Mouse (Mus musculus) MEL (cell line): ENCODE data around the gene Inpp5b. TPM values are rescaled to one million over a fixed set of nuclear protein-coding genes. Genes with fewer than 3 reads are reported as not detected.

Experiments
- DNase-seq: peaks from one replicate; pipeline ENCODE4 v3.0.0; 2011; ENCODE audit warnings: low read depth, low spot score
- H3K27ac ChIP-seq: 2 replicates; pipeline ENCODE4 v1.5.1; 2012; ENCODE audit warnings: low read depth, mild to moderate bottlenecking, control low read depth, low read length, moderate library complexity; ENCODE audit not compliant: control insufficient read depth
- H3K27me3 ChIP-seq, 2 experiments: fragments of 150-350 bp in 1 of 2; sonication (generic) in 1 of 2; 2 replicates each; pipeline ENCODE4 v1.6.1; 2012; ENCODE audit warnings: low read length in 2 of 2, mild to moderate bottlenecking in 2 of 2, improper control_type of control experiment in 1 of 2, moderate library complexity in 1 of 2; ENCODE audit not compliant: insufficient read depth in 2 of 2, control insufficient read depth in 1 of 2
- H3K36me3 ChIP-seq, 2 experiments: 2 replicates each; pipeline ENCODE4 v1.6.1; 2012 to 2014; ENCODE audit warnings: low read length in 2 of 2, improper control_type of control experiment in 1 of 2, inconsistent platforms in 1 of 2, mild to moderate bottlenecking in 1 of 2; ENCODE audit not compliant: insufficient read depth in 2 of 2, control insufficient read depth in 1 of 2
- H3K4me1 ChIP-seq, 2 experiments: fragments of 150-350 bp in 1 of 2; sonication (generic) in 1 of 2; 2 replicates each; pipeline ENCODE4 v1.6.1; 2012; ENCODE audit warnings: low read length in 2 of 2, improper control_type of control experiment in 1 of 2, mild to moderate bottlenecking in 1 of 2; ENCODE audit not compliant: insufficient read depth in 2 of 2, control insufficient read depth in 1 of 2
- H3K4me3 ChIP-seq, 2 experiments: fragments of 150-350 bp in 1 of 2; sonication (generic) in 1 of 2; 2 replicates each; pipeline ENCODE4 v1.5.1; 2012; ENCODE audit warnings: low read depth in 2 of 2, low read length in 2 of 2, mild to moderate bottlenecking in 2 of 2, moderate library complexity in 2 of 2, control low read depth in 1 of 2, improper control_type of control experiment in 1 of 2; ENCODE audit not compliant: control insufficient read depth in 1 of 2, insufficient read depth in 1 of 2
- H3K79me2 ChIP-seq: 2 replicates; pipeline ENCODE4 v1.6.1; 2012; ENCODE audit warnings: mild to moderate bottlenecking, low read length, moderate library complexity; ENCODE audit not compliant: control insufficient read depth, poor library complexity, insufficient read depth
- H3K9ac ChIP-seq: 2 replicates; pipeline ENCODE4 v1.6.1; 2012; ENCODE audit warnings: low read depth, mild to moderate bottlenecking, control low read depth, low read length, moderate library complexity; ENCODE audit not compliant: control insufficient read depth, poor library complexity, severe bottlenecking
- H3K9me3 ChIP-seq: fragments of 150-350 bp; sonication (generic); replicated peaks from 2 replicates; pipeline ENCODE4 v1.6.1; 2012; ENCODE audit warnings: mild to moderate bottlenecking, low read length, improper control_type of control experiment, moderate library complexity; ENCODE audit not compliant: insufficient read depth
- BHLHE40 ChIP-seq: IDR thresholded peaks from 2 replicates; pipeline ENCODE4 v1.6.1; 2012; ENCODE audit warnings: low read depth, mild to moderate bottlenecking, inconsistent platforms, low read length, improper control_type of control experiment, borderline replicate concordance
- CHD2 ChIP-seq: IDR thresholded peaks from 2 replicates; pipeline ENCODE4 v1.6.1; 2011; ENCODE audit warnings: low read length, improper control_type of control experiment
- ETS1 ChIP-seq: IDR thresholded peaks from 2 replicates; pipeline ENCODE4 v1.6.1; 2012; ENCODE audit warnings: low read depth, mild to moderate bottlenecking, inconsistent platforms, low read length, improper control_type of control experiment, moderate library complexity
- GATA1 ChIP-seq: IDR thresholded peaks from 2 replicates; pipeline ENCODE4 v1.6.1; 2011; ENCODE audit warnings: low read depth, low read length, improper control_type of control experiment
- HCFC1 ChIP-seq: IDR thresholded peaks from 2 replicates; pipeline ENCODE4 v1.6.1; 2012; ENCODE audit warnings: low read depth, mild to moderate bottlenecking, inconsistent platforms, low read length, improper control_type of control experiment, moderate library complexity
- JUND ChIP-seq: IDR thresholded peaks from 2 replicates; pipeline ENCODE4 v1.6.1; 2011; ENCODE audit warnings: low read depth, mild to moderate bottlenecking, improper control_type of control experiment, low read length
- MAFK ChIP-seq: IDR thresholded peaks from 2 replicates; pipeline ENCODE4 v1.6.1; 2011; ENCODE audit warnings: low read depth, mild to moderate bottlenecking, low read length, improper control_type of control experiment, borderline replicate concordance
- MAZ ChIP-seq: IDR thresholded peaks from 2 replicates; pipeline ENCODE4 v1.6.1; 2012; ENCODE audit warnings: low read depth, mild to moderate bottlenecking, inconsistent platforms, low read length, improper control_type of control experiment
- MEF2A ChIP-seq: IDR thresholded peaks from 2 replicates; pipeline ENCODE4 v1.6.1; 2014; ENCODE audit warnings: low read depth, mild to moderate bottlenecking, inconsistent platforms, low read length, improper control_type of control experiment; ENCODE audit not compliant: poor library complexity, insufficient replicate concordance, severe bottlenecking; ENCODE audit errors: extremely low read depth
- MXI1 ChIP-seq: IDR thresholded peaks from 2 replicates; pipeline ENCODE4 v1.6.1; 2011; ENCODE audit warnings: mild to moderate bottlenecking, low read depth, low read length, improper control_type of control experiment
- MYB ChIP-seq: IDR thresholded peaks from 2 replicates; pipeline ENCODE4 v1.6.1; 2011; ENCODE audit warnings: mild to moderate bottlenecking, low read depth, low read length, improper control_type of control experiment
- MYC ChIP-seq: IDR thresholded peaks from 2 replicates; pipeline ENCODE4 v1.6.1; 2011; ENCODE audit warnings: low read depth, mild to moderate bottlenecking, low read length, improper control_type of control experiment, moderate library complexity
- NELFE ChIP-seq: IDR thresholded peaks from 2 replicates; pipeline ENCODE4 v1.6.1; 2011; ENCODE audit warnings: low read depth, low read length, improper control_type of control experiment
- NRF1 ChIP-seq: IDR thresholded peaks from 2 replicates; pipeline ENCODE4 v1.6.1; 2014; ENCODE audit warnings: low read depth, mild to moderate bottlenecking, inconsistent platforms, low read length, improper control_type of control experiment, moderate library complexity; ENCODE audit not compliant: poor library complexity, insufficient read depth, severe bottlenecking
- RAD21 ChIP-seq: IDR thresholded peaks from 2 replicates; pipeline ENCODE4 v1.6.1; 2011; ENCODE audit warnings: mild to moderate bottlenecking, low read depth, low read length, improper control_type of control experiment
- RCOR1 ChIP-seq: IDR thresholded peaks from 2 replicates; pipeline ENCODE4 v1.6.1; 2012; ENCODE audit warnings: low read depth, mild to moderate bottlenecking, inconsistent platforms, low read length, improper control_type of control experiment
- SMC3 ChIP-seq: IDR thresholded peaks from 2 replicates; pipeline ENCODE4 v1.6.1; 2011; ENCODE audit warnings: low read depth, low read length, improper control_type of control experiment
- TAL1 ChIP-seq: IDR thresholded peaks from 2 replicates; pipeline ENCODE4 v1.6.1; 2012; ENCODE audit warnings: mild to moderate bottlenecking, inconsistent platforms, low read length, moderate library complexity, mixed read lengths
- TBP ChIP-seq: IDR thresholded peaks from 2 replicates; pipeline ENCODE4 v1.8.0; 2011; ENCODE audit warnings: low read depth, low read length, improper control_type of control experiment
- TCF12 ChIP-seq: IDR thresholded peaks from 2 replicates; pipeline ENCODE4 v1.6.1; 2014; ENCODE audit warnings: low read depth, mild to moderate bottlenecking, inconsistent platforms, low read length, improper control_type of control experiment, moderate library complexity
- USF1 ChIP-seq: IDR thresholded peaks from 2 replicates; pipeline ENCODE4 v1.6.1; 2014; ENCODE audit warnings: low read depth, mild to moderate bottlenecking, inconsistent platforms, low read length, improper control_type of control experiment, moderate library complexity
- USF2 ChIP-seq, 2 experiments: IDR thresholded peaks; 2 replicates each; pipeline ENCODE4 v1.6.1; 2011 to 2012; ENCODE audit warnings: improper control_type of control experiment in 2 of 2, low read length in 2 of 2, borderline replicate concordance in 1 of 2, inconsistent platforms in 1 of 2, low read depth in 1 of 2, mild to moderate bottlenecking in 1 of 2; ENCODE audit not compliant: insufficient read depth in 1 of 2
- ZC3H11A ChIP-seq: IDR thresholded peaks from 2 replicates; pipeline ENCODE4 v1.6.1; 2012; ENCODE audit warnings: low read depth, mild to moderate bottlenecking, inconsistent platforms, low read length, improper control_type of control experiment
- ZKSCAN1 ChIP-seq: IDR thresholded peaks from 2 replicates; pipeline ENCODE4 v1.6.1; 2012; ENCODE audit warnings: low read depth, mild to moderate bottlenecking, inconsistent platforms, low read length, improper control_type of control experiment, moderate library complexity
- ZMIZ1 ChIP-seq: IDR thresholded peaks from 2 replicates; pipeline ENCODE4 v1.6.1; 2012; ENCODE audit warnings: low read depth, mild to moderate bottlenecking, inconsistent platforms, low read length, improper control_type of control experiment, moderate library complexity
- ZNF384 ChIP-seq: IDR thresholded peaks from 2 replicates; pipeline ENCODE4 v1.6.1; 2012; ENCODE audit warnings: low read depth, mild to moderate bottlenecking, inconsistent platforms, low read length, improper control_type of control experiment
- polyA plus RNA-seq, 2 experiments: library from polyadenylated mRNA; stranded (reverse) in 1 of 2; unstranded in 1 of 2; fragments of >175 nt in 1 of 2; fragments of >200 nt in 1 of 2; gene quantifications; 2 replicates each; pipeline versions ENCODE4 v1.2.1 to v1.2.4; 2012; ENCODE audit warnings: low replicate concordance in 2 of 2, low read depth in 1 of 2; ENCODE audit not compliant: insufficient read length in 2 of 2, insufficient read depth in 1 of 2, missing spikeins in 1 of 2
- total RNA-seq: library from RNA; depleted of rRNA; stranded (reverse); fragments of 300-350 nt; gene quantifications from 2 replicates; pipeline ENCODE4 v1.2.3, GENCODE M21; 2012

Gene Inpp5b
- total and polyA plus RNA-seq, 3 experiments: 28.6 to 52.5 TPM; not detected in 1

GRCm38 (mm10) chr4:124809136-124809883 lies 67.7 kb downstream of the Inpp5b start:
- no peak overlapping the region for H3K4me3 ChIP-seq
- H3K27me3 ChIP-seq: no peaks in the 10 kb centered on the region
- H3K79me2 ChIP-seq: peaks cover 59% of the 10 kb centered on the region
- DNase-seq: no peak
- H3K9ac ChIP-seq: no peak overlapping the region
- peaks cover 0 to 38% of the 10 kb centered on the region in 2 experiments for H3K4me1 ChIP-seq
- peaks cover 25 to 38% of the 10 kb centered on the region in 2 experiments for H3K36me3 ChIP-seq
- no peak overlapping the region for H3K27ac ChIP-seq
- TF ChIP-seq SMC3 (no peak), MYB (no peak), RCOR1 (no peak), MXI1 (0 out of 2 replicates have a peak, but pooled peaks have one; percentile 31)
- H3K9me3 ChIP-seq: no peaks in the 10 kb centered on the region

GRCm38 (mm10) chr4:124810056-124810455 lies 68.4 kb downstream of the Inpp5b start:
- H3K9ac ChIP-seq: no peak overlapping the region

GRCm38 (mm10) chr4:124811347-124811975 lies 69.8 kb downstream of the Inpp5b start:
- H3K4me1 ChIP-seq: peaks cover 0 to 22% of the 10 kb centered on the region in 2 experiments
- TF ChIP-seq USF1 (no peak), NELFE (no peak), SMC3 (no peak), RAD21 (no peak), MAZ (no peak), ZKSCAN1 (no peak), MEF2A (no peak), GATA1 (no peak), ZMIZ1 (no peak), ZNF384 (no peak), ETS1 (no peak), USF2 (IDR thresholded peaks at IDR 0.05; ENCODE audit: borderline replicate concordance in 1 of 2, insufficient read depth in 1 of 2, low read depth in 1 of 2, low read length in 2 of 2) (no peak), MYC (no peak), MAFK (no peak), JUND (no peak)

More at GRCm38 (mm10) chr4:124810056-124810455, 68.4 kb downstream of the Inpp5b start:
- peaks cover 0 to 31% of the 10 kb centered on the region in 2 experiments for H3K4me1 ChIP-seq
- peaks cover 22 to 36% of the 10 kb centered on the region in 2 experiments for H3K36me3 ChIP-seq
- H3K9me3 ChIP-seq: no peaks in the 10 kb centered on the region
- peaks cover 53% of the 10 kb centered on the region for H3K79me2 ChIP-seq
- TF ChIP-seq TBP (no peak), ZC3H11A (no peak), CHD2 (no peak), MYB (no peak), RAD21 (no peak), JUND (no peak), ZKSCAN1 (no peak), USF2 (IDR thresholded peaks at IDR 0.05; ENCODE audit: borderline replicate concordance in 1 of 2, insufficient read depth in 1 of 2, low read depth in 1 of 2, low read length in 2 of 2) (no peak), TCF12 (no peak), NRF1 (no peak), MXI1 (no peak), BHLHE40 (no peak), MAZ (no peak), GATA1 (no peak), TAL1 (no peak), HCFC1 (no peak)
- TF ChIP-seq, all 39 proteins: peak for 0
- H3K27me3 ChIP-seq: no peaks in the 10 kb centered on the region
- H3K4me3 ChIP-seq: no peak overlapping the region
- H3K27ac ChIP-seq: no peak overlapping the region
- no peak for DNase-seq

More at GRCm38 (mm10) chr4:124811347-124811975, 69.8 kb downstream of the Inpp5b start:
- DNase-seq: no peak
- no peaks in the 10 kb centered on the region for H3K27me3 ChIP-seq
- no peaks in the 10 kb centered on the region for H3K9me3 ChIP-seq
- H3K9ac ChIP-seq: no peak overlapping the region
- H3K27ac ChIP-seq: no peak overlapping the region
- H3K4me3 ChIP-seq: no peak overlapping the region
- peaks cover 49% of the 10 kb centered on the region for H3K79me2 ChIP-seq
- H3K36me3 ChIP-seq: peaks cover 12 to 22% of the 10 kb centered on the region in 2 experiments
